Mouse (Mus musculus): ENCODE results near the gene Ubl7. TPM values are rescaled to one million over a fixed set of nuclear protein-coding genes. Genes with fewer than 3 reads are reported as not detected.

Ubl7 gene
- total RNA-seq, 2 experiments from 2014 or later = 65.2 to 80.4 TPM

DNA sequence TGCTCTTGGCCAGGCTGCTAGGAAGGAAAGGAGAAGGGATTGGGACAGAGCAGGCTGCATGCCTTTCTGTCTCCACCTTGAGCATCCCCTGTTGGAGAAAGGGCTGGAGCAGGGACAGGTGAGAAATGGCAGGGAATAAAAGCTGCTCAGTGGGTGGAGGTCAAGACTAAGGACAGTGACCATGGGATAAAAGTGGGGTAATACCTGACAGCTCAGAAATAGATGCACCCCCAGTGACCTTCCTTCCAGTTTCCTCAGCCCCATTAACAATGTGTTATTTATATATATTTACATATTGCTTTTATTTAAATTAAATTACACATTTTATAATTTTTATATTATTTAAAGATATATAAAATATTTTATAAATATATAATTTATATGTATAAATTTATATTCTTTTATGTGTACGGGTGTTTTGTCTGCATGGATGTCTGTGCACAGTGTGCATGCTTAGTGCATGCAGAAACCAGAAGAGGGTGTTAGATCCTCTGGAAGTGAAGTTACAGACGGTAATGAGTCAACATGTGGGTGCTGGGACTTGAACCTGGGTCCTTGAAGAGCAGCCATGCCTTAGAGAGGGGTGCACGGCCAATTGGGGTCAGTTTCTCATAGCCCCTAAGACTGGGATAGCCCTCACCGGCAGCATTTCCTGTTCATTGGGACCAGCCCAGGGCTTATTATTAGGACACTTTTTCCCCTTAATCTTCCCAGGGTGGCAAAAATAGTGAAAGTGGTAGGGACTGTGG is 52.6 kb downstream of the Ubl7 start:
- DNase-seq = no peak
- intact Hi-C loops (cut with DNase I) = no loop called here

DNA sequence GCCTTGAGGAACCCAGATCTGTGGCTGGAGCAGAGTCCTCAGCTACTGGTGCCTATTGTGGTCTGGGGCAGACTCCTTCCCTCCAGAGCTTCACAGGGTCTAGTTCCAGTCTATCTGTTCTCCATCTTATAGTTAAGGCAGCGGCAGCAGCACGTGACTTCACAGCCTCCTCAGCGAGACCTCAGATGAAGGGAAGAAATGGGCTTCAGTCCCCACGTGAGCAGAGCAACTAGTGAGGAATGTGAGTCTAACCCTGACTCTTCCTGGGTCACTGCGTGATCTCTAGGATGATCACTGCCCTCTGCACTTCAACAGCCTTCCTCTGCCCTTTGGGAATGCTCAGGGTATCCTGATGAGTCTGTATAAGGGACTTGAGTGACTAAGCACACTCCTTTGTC is 53.2 kb downstream of the Ubl7 start:
- intact Hi-C loops (cut with DNase I) = no loop called here
- DNase-seq = no peak

DNA sequence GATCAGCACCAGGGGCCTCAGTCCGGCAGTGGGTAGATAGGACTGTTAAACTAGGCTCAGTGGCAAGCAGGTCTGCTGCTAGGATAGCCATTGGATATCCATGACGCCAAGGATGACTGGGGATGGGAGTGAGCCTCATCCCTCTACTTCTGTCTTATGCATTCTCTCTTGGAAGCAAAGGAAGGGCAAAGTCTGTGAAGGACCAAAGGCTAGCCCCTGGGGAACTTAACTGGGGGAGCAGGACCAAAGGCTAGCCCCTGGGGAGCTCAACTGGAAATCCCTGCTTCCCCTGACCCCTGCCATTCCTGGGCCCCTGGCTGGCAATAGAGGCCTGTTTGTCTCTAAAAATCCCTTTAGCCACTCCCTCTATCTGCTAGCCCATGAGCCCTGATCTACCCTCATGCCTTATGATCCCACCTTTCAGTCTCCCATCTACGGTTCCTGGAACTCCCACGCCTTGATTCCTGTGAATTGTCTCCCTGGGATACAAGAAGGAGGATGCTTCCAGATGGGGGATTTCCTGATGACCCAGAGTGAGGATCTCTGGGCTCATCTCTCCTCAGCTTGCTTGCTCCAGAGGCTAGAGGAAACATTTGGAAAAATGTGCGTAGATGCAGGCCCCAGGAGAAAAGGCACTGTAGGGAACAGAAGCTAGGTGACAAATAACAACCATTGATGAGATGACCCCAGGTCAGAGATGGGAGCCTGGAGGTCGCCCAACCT is 53.9 kb downstream of the Ubl7 start:
- intact Hi-C loops (cut with DNase I) = no loop called here

DNA sequence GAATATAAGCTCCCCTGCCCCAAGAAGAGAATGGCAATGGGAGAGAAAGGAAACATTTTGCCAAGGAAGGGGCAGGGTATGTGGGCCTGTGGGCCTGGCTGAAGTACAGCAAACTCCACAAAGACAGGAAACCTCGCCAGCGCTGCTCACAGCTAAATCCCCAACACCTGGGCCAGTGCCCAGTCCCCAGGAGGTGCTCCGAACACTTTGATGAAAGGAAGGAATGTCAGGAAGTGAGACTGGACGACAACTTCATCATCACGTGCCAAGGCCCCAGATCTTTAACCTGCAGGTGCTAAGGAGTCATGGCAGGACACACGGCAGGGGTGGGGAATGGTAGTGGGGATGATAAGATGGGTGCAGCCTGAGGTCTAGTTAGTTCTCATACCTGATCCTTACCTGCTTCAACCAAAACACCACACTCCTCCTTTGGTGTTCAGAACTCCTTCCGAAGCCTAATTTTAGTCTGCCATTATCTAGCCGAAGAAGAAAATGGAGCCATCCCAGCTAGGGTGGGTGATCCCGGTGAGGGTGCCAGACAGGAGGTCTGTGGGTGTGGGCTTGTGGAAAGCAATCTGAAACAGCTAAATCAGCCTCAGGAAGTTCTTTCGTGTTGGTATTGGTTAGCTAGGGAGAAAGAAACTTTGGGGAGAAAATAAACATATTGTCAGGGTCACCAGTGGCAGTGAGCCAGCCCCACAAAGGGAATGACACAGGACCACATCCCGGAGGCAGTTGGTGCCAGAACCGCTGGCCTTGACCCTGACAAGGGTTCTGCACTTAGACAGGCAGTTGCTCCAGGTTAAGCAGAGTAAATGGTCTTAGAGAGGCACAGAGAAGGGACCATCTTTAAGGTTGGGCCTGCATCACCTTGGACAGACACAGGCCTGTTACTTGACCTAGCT is 54.8 kb downstream of the Ubl7 start:
- intact Hi-C loops (cut with DNase I) = no loop called here

More for the DNA sequence above, 53.9 kb downstream of the Ubl7 start:
- no peak for DNase-seq

DNA sequence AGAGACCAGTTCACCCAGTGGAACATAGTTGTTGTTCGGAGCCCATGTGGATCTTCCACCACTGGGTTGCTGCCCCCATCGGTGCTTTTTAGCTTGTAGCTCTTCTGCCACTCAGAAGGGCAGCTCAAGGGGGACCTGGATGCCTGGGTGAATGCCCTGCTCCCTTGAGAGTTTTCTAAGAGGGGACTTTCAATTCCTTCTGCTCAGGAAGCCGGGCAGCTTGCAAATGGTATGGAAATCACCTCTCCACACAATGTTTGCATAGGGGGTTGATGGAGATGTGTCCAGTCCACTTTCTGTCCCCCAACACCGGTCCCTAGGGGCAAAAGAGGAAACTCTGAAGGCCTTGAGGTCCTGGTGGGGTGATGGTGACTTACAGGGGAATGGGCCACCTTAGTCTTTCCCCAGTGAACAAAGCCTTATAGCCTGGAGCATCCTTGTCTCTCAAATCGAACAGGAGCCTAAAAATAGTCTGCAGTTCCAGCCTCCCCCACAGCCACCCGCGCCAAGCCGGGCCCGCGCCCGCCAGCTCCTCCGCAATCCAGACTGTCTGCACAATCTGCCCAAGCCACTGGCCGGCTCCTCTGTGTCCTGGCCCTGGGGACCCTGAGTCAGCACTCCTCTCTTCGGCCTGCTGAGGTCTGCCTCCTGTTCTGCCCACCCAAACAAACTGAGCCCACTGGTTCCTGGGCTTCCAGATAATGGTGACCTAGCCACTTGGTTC is 56.6 kb downstream of the Ubl7 start:
- DNase-seq = peak; percentile 67 to 76
- intact Hi-C loops (cut with DNase I) = no loop called here

More for the DNA sequence above, 54.8 kb downstream of the Ubl7 start:
- no peak for DNase-seq

DNA sequence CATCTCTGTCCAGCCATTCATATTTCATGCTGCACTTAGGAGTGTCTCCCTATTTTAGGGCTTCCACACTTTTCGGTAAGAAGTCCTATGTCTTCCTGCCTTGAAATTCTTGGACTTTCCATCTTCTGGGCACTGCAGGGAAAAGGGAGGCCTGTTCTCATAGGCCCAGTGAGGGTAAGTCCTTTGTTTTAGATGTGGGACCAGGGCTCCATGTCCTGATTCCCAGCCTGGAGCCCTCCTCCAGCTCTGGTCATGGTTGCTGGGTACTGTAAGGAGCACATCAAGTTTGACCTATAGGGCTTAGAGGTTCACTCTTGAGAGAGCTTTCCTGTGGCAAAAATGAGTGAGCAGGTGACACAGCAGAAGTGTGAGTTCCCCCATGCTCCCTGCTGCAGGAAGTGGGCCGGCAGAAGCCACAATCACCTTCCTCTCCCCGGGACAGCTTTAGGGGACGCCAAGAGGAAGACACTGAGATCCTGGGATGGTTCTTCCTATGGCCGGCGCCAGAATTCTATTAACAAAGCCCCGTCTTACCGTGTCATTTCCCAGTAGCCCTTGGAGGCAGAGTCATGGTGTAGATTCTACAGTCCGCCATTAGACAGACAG is 57.5 kb downstream of the Ubl7 start:
- no peak for DNase-seq
- intact Hi-C loops (cut with DNase I) = no loop called here

DNA sequence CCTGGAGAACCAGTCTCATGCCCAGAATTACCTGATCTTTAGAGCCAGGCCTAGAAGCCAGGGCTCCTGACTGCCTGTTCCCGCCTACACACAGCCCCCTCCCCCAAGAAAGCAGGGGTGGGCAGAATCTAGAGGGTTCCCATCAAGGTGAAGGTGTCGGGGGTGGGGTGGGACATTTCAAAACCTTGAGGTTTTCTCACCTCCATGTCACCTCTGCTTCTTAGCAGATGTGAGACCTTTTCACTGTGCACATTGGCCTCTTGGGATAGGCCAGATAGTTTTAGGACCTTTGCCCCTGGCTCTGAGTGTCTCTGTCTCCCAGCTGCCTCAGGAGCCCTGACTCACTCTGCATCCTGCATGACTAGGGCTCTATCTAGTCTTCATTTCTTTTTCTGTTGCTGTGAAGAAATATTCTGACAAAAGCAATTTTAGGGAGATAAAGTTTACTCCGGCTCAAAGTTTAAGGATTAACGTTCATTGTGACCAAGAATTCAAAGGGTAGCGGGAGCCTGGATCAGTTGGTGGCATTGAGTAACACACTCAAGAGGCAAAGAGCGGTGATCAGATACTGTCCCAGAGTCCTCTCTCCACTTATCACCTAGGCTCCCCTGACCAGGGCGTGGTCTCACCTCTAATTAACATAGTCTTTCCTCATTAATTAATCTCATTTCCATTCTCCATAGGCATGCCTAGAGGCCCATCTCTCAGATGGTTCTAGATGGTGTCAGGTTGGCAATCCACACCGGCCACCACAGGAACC is 58.2 kb downstream of the Ubl7 start:
- intact Hi-C loops (cut with DNase I) = no loop called here
- no peak for DNase-seq

DNA sequence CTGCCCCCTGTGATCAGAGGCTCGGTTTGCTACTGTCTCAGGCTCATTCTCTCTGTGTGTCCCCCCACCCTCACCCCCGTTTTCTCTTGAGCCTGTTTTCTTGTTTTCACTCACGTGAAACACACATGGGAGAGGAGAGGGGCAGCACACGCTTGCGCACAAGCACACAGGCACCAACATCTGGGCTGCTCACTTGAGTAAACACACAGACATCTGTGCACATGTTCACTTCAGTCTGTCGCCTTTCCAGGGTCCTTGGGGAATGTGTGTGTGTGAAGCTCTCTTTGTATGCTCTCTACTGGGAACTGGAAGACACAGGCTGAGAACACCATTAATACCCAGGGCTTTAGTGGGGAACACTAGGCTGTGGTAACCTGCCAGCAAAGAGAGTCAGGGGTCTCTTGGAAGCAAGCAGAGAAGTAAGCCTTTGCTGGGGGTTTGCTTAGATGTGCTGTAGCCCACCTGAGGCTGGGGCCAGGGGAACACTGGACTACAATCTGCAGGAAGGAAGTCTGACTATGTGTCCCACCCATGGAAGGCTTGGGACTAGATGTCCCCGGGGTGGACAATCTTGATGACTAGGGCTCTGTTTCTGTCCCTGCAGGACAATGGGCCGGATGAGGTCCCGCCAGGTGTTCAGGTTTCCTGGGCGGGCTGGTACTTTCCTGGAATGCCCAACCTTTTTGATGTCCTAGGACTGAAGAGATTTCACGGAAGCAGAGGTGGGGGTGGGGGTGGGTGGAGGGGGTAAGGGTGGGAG is 59.1 kb downstream of the Ubl7 start:
- DNase-seq = no peak
- intact Hi-C loops (cut with DNase I) = no loop called here

DNA sequence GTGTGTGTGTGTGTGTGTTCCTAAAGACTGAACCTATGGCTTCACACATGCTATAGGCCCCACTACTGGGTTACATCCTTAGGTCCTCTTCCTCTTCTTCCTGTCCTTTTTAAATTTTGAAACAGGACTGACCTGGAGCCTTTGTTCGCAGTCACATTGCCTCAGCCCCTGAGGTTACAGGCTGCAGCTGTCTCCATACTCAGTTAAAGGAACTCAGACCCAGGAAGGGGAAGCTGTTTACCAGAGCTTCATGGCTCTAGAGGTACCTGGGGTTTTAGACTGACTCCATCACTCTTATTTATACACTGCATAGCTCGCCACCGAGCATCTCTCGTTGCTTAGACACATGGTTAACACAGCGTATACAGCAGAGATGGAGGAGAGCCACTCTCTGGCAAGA is 60.6 kb downstream of the Ubl7 start:
- intact Hi-C loops (cut with DNase I) = no loop called here
- no peak for DNase-seq

DNA sequence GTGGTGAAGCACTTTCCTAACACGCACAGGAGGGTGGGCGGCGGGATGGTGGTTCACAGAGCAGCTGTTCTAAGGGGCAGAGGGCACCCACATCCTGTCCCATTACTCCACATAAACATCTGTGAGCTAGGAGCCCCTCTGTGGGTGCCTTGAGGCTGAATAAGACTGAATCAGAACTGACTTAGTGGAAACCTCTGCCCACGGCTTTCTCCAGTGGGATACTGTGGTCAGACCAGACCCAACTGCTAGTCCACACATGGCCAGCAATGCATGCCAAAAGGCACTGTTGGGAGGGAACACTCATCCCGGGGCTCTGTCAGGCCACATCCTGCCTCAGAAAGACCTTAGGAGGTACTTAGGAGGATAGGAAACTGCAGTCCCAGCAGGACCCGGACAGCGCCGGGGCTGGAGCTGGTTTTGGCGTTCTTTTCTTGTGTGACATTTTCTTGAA is 61.4 kb downstream of the Ubl7 start:
- DNase-seq = no peak
- intact Hi-C loops (cut with DNase I) = no loop called here

DNA sequence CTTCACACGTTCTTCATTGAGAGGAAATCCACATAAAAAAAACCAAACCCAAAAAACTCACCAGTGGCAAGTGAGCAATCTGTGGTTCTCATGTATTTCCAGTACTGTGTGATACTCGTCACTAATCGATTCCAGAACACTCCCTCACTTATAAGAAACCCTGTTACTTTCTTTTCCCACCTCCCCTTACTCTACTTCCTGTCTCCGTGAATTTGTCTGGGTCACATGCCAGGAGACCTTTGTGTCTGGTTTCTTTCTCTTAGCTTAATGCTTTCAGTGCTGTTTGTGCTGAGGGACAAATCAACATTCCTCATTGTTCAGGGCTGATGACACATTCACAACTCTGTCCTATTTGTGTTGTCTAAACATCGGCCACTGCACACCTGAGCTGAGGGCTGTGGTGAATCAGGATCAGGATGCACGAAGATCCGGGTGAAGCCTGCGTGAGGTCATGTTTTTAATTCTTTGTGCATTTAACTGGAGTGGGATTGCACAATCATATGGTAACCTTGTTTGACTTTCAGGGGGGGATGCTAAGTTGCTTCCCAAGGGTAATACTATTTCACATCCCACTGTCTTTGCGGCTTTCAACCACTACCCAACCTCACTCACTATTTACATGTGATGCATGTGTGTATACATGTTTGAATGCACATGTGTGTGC is 62.1 kb downstream of the Ubl7 start:
- intact Hi-C loops (cut with DNase I) = no loop called here
- DNase-seq = no peak

DNA sequence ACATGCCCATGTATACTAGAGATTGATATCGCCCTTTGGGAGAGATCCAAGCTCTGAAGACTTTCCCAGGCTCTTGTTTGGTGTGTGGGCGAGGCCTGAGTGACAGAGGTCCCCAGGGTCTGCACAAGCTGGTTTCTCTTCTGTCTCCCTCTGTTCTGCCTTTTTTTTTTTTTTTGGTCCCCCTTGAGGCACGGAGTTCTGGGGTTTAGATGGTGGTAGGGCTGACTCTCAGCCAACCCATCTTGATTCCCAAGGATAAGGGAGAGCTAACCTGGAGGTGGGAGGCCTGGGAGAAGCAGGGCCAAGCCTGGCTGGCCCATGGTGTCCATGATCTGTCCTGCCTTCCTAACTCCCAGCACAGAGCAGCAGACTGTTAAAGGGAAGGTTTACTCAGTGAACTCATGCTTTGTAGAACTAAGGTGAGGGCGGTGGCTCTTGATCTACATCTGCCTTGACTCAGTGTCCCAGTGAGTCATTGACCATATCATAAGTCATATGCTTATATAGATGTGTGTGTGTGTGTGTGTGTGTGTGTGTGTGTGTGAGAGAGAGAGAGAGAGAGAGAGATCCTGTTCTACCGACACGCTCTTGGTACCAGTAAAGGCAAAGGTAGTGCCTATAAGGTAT is 62.8 kb downstream of the Ubl7 start:
- DNase-seq = no peak
- intact Hi-C loops (cut with DNase I) = no loop called here

DNA sequence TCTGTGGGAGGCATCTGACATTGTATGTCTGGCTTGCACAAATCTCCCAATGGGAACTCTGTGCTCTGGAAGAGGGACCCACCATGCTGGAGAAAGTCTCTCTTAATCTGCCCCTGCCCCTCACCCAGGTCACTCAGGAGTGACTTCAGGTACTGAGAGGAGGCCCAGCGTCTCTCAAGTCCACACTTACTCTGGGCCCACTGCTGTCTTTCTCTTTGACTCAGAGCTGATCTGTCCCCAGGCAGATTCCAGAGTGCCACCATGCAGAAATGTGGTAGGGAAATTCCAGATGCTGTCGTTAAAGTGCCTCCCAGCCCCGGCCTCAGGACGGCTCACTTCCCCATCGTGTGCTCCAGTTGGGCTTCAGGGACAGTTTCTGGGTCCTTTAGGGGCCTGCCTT is 63.4 kb downstream of the Ubl7 start:
- intact Hi-C loops (cut with DNase I) = no loop called here
- no peak for DNase-seq

DNA sequence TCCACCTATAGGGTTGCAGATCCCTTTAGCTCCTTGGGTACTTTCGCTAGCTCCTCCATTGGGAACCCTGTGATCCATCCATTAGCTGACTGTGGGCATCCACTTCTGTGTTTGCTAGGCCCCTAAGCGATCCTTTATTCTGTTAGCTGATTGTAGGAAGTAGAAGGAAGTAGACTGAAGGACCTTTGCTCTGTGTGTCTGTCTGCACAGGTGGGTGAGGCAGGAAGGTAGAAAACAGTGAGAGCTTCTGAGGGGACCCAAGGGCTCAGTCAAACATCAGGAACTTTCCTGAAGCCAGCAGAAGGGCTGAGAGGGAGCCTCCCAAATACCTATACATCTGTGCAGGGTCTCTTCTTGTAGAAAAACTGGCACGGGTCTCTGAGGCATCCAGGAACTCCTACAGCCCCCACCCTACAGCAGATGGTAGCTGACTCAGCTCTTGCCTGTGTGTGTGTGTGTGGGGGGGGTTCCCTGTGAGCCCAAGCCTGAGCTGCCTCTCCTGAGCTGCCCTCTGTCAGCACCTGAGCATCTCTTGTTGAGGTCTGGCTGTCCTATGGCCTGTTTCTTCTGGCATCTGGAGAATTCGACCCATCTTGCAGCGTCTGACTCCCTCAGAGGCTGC is 64.5 kb downstream of the Ubl7 start:
- intact Hi-C loops (cut with DNase I) = no loop called here
- no peak for DNase-seq

DNA sequence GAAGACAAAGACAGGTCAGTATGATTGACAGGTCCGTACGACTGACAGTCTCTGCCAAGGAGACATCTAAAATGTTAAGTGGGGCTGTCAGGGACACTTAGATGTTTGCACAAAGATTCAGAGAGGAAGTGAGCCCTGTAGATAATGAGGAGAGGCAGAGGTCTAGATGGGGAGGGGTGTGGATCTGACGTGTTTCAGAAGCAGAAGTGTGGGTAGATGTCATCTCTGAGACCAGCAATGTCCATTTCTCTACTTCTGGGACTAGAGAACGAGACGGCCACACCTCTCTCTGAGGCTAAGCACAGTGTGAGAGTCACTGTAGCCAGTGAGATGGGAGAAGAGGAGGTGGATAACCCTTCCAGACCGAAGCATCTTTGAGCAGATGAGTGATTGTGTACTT is 67.2 kb downstream of the Ubl7 start:
- DNase-seq = no peak
- intact Hi-C loops (cut with DNase I) = no loop called here

DNA sequence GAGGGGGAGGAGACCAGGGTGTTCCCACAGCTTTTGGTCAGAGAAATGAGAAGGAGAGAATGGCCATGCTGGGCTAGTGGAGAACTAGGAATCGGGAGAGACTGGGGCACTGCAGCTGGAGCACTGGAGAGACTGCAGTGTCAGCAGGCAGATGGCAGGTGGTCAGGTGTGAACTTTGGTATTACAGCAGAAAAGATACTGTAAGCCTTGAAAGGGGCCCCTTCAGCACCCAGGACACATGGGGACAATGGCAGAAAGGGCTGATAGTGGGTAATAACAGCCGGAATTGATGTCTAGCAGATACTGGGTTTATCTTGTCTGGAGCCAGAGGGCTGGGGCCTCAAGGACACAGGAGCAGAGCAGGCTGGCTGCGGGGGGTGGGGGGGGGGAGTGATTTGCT is 68.1 kb downstream of the Ubl7 start:
- DNase-seq = no peak
- intact Hi-C loops (cut with DNase I) = no loop called here

Measured in gastrocnemius, postnatal 36 days (tissue).